9 mouse cellular contexts compared by ENCODE assay signal in the genomic region with DNA sequence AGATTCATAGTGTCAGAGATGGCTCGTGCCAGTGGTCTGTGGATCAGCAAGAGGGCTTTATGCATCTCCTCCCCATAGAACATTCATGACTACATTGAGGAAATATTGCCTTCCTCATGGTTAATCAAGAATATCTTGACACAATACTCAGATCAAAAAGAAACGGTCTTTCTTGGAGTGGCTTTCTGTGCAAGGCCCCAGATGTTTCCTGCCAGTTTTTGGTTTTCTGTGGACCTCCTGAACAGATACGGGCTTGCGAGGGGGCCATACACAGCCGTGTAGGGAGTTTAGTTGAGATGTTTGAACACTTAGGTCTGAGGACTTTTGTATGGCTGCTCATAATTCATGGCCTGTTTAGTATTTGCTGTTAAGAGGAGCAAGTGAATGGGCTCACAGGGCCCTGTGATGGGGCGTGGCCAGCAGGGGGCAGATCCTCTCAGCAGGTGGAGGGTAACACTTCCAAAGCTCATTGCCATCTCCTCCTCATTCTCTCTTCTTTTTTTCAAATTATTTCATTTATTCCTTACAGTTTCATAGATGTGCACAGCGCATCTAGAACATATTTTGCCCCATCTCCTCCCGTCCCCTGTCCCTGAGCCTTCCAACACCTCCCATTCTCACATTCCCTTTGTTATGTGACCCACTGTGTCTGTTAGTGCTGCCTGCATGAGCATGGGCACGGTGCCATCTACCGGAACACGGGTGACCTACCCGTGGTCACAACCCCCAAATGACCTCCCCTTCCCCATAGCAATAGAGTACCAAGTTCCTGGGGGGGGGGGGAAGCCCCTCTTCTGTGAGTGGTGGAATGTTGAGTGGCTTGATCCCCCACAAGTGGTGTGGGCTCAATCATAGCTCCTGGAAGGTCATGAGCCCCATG.
DNase-seq lines count a peak whose midpoint lies in the region; TF ChIP-seq lines count a peak whose summit lies in the region.
"Had no signal": no experiment of that assay in that cellular context is flagged by ENCODE, and none has a peak within 500 bp of the region (broad histone marks: within the 10 kb centered on the region; RNA-seq: fewer than 3 reads in every experiment).

No protein-coding gene starts in this region.

- no peaks in the 10 kb centered on the region for H3K27me3 ChIP-seq in kidney, adult 2 months (replicated peaks; ENCODE audit: control insufficient read depth, insufficient read depth, low read length)
- H3K27me3 ChIP-seq: forebrain, embryonic 15.5 days had no signal

- 0 out of 2 replicates have a peak, but pooled peaks cover 6% of the 10 kb centered on the region for H3K4me1 ChIP-seq in kidney, adult 2 months (ENCODE audit: control insufficient read depth, insufficient read depth, low read length)

- no peak for TF ChIP-seq POLR2A in kidney, adult 2 months (IDR thresholded peaks at IDR 0.05; ENCODE audit: low read depth, low read length)

- no peak for DNase-seq in kidney, adult 2 months
- DNase-seq in kidney, adult 11 months, result no peak
- peak; percentile 39 to 47 for DNase-seq in B cell, adult 2 months
- DNase-seq in T-cell, adult 2 months (ENCODE audit: low spot score), result peak; percentile 10
- DNase-seq in naive thymus-derived CD4-positive, alpha-beta T cell, adult 2 months (ENCODE audit: low read depth), result peak; percentile 46
- no peak for DNase-seq in frontal cortex, adult 2 months (ENCODE audit: extremely low spot score in 1 of 2, low spot score in 1 of 2)
- DNase-seq in lung, postnatal 14 days, result no peak
- DNase-seq: cerebellum, postnatal 36 days had no signal

- 71% methylated on average over 12 of the region's 12 CpGs for WGBS in kidney, adult 2 months

- no peak overlapping the region for H3K27ac ChIP-seq in kidney, adult 2 months (ENCODE audit: insufficient read depth, low read depth, low read length)
- H3K27ac ChIP-seq: forebrain, embryonic 15.5 days had no signal

- H3K36me3 ChIP-seq in kidney, adult 2 months (ENCODE audit: control insufficient read depth, insufficient read depth, low read length), result no peaks in the 10 kb centered on the region
- H3K36me3 ChIP-seq: forebrain, embryonic 15.5 days had no signal

- no peak overlapping the region for H3K4me3 ChIP-seq in kidney, adult 2 months (ENCODE audit: insufficient read depth, low read depth, low read length)
- H3K4me3 ChIP-seq: forebrain, embryonic 15.5 days had no signal

- 0 out of 2 replicates have a peak, but pooled peaks have one; percentile 18 for TF ChIP-seq CTCF in kidney, adult 2 months (conservative IDR thresholded peaks at IDR 0.05; ENCODE audit: insufficient read depth, insufficient read length, low read depth, low read length)

Comparison
In these comparisons a context has a peak if more than half of its experiments do, and no peak if none do; other contexts are left out.
1. DNase-seq: peak in B cell, adult 2 months (2 of 2), T-cell, adult 2 months (single experiment) and naive thymus-derived CD4-positive, alpha-beta T cell, adult 2 months (single experiment); none in kidney, adult 2 months (single experiment), kidney, adult 11 months (single experiment), frontal cortex, adult 2 months (0 of 2) and lung, postnatal 14 days (single experiment).